Mouse (Mus musculus) adipocyte (in vitro differentiated cells): ENCODE measurements around the gene Farp2.

Source experiments
- DNase-seq: peaks from one replicate; pipeline ENCODE4 v3.0.0-alpha.2; 2016; ENCODE audit warnings: low spot score

The Farp2 gene

GRCm38 (mm10) chr1:93563224-93563623 is 51.3 kb downstream of the Farp2 start:
- no peak for DNase-seq

GRCm38 (mm10) chr1:93563649-93564048 is 51.8 kb downstream of the Farp2 start:
- DNase-seq = no peak

- DNase-seq = no peak
Measured at GRCm38 (mm10) chr1:93564781-93565180, 52.9 kb downstream of the Farp2 start.

GRCm38 (mm10) chr1:93567013-93567412 is 55.1 kb downstream of the Farp2 start:
- DNase-seq = no peak

- no peak for DNase-seq
Measured at GRCm38 (mm10) chr1:93567717-93568497, 56.0 kb downstream of the Farp2 start.

GRCm38 (mm10) chr1:93577066-93577465 is 65.2 kb downstream of the Farp2 start:
- DNase-seq = no peak

- DNase-seq = no peak
Measured at GRCm38 (mm10) chr1:93577861-93578260, 66.0 kb downstream of the Farp2 start.

GRCm38 (mm10) chr1:93581545-93581944 is 69.7 kb downstream of the Farp2 start:
- DNase-seq = no peak

GRCm38 (mm10) chr1:93588346-93588745 is 76.5 kb downstream of the Farp2 start:
- no peak for DNase-seq

GRCm38 (mm10) chr1:93593960-93594359 is 82.1 kb downstream of the Farp2 start:
- DNase-seq = no peak

- no peak for DNase-seq
Measured at GRCm38 (mm10) chr1:93595916-93596315, 84.0 kb downstream of the Farp2 start.

- DNase-seq = no peak
Measured at GRCm38 (mm10) chr1:93602911-93603310, 91.0 kb downstream of the Farp2 start.

GRCm38 (mm10) chr1:93603921-93604320 is 92.0 kb downstream of the Farp2 start:
- no peak for DNase-seq

- no peak for DNase-seq
Measured at GRCm38 (mm10) chr1:93607090-93608083, 95.5 kb downstream of the Farp2 start.

- no peak for DNase-seq
Measured at GRCm38 (mm10) chr1:93608696-93609245, 96.9 kb downstream of the Farp2 start.

GRCm38 (mm10) chr1:93609762-93610161 is 97.9 kb downstream of the Farp2 start:
- no peak for DNase-seq

GRCm38 (mm10) chr1:93618059-93618748 is 106.3 kb downstream of the Farp2 start:
- DNase-seq = no peak

GRCm38 (mm10) chr1:93618948-93619347 is 107.1 kb downstream of the Farp2 start:
- no peak for DNase-seq

GRCm38 (mm10) chr1:93624502-93624901 is 112.6 kb downstream of the Farp2 start:
- no peak for DNase-seq

GRCm38 (mm10) chr1:93630796-93631195 is 118.9 kb downstream of the Farp2 start:
- DNase-seq = no peak

- no peak for DNase-seq
Measured at GRCm38 (mm10) chr1:93632723-93633122, 120.8 kb downstream of the Farp2 start.

GRCm38 (mm10) chr1:93634481-93634891 is 122.6 kb downstream of the Farp2 start:
- peak; percentile 46 for DNase-seq
